Mouse (Mus musculus): ENCODE data around the gene Pex19.

The Pex19 gene

DNA sequence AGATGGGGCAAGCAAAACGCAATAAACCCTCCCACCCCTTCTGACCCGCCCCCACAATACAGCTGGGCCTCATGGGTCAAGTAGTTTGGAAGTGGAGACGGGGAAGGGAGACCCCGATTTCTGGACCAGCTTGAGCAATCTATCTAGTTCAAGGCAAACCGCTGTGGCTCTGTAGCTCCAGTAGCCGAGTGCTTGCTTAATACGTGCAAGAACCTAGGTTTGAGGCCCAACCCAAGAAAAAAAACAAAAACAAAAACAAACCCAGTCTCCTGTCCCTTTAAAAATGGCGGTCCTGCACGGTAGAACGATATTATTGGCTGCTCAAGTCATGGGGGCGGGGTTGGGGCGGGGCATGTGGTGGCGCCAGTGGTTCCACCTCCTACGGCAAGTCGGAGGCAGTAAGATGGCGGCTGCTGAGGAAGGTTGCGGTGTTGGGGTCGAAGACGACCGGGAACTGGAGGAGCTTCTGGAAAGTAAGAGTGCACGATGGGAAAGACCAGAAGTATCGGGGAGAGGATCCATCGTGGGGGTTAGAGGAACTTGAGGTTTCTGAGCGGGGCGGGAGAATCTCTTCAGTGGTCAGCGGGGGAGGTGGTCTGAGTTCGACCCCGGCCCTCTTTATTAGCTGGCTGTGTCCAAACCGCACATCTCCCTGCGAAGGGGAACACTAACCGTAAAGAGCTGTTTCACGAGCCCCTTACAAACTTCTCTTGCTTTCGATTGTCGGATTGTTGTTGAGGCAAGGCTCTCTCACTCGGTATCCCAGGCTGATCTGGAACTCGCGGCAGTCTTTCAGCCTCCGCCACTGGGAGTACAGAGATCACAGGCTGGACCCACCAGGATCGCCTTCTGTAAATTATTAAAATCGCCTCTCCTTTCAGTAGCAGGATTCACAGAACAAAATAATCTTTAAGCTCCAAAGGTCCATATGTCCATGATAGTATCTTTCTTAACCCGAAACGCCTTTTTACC is at the start of gene Pex19:
Gene Pex19 (plus strand): TSS at position 380 of the 972 bp plus-strand sequence.
- DNase-seq (ENCODE audit: low spot score in 2 of 2), result peak; percentile 48 to 71

DNA sequence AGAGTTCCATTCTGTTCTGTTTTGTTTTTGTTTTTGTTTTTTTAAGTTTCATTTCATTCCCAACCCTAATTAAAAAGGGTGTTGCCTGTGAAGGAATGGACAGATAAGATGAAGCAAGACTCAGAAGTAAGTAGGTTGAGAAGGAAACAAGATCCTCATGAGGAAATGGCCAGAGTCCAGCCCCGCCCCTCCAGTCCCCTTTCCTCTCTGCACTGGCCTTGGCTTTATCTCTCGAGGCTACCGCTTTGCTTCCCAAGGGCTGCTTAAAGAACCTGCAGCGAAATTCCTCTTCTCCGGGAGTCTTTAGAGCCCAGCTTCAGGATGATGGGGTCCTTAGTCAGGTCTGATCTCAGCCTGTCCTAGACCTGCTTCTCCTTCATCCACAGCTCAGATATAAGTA is 48.6 kb upstream of the Pex19 start:
- no peak for DNase-seq (ENCODE audit: low spot score in 2 of 2)

DNA sequence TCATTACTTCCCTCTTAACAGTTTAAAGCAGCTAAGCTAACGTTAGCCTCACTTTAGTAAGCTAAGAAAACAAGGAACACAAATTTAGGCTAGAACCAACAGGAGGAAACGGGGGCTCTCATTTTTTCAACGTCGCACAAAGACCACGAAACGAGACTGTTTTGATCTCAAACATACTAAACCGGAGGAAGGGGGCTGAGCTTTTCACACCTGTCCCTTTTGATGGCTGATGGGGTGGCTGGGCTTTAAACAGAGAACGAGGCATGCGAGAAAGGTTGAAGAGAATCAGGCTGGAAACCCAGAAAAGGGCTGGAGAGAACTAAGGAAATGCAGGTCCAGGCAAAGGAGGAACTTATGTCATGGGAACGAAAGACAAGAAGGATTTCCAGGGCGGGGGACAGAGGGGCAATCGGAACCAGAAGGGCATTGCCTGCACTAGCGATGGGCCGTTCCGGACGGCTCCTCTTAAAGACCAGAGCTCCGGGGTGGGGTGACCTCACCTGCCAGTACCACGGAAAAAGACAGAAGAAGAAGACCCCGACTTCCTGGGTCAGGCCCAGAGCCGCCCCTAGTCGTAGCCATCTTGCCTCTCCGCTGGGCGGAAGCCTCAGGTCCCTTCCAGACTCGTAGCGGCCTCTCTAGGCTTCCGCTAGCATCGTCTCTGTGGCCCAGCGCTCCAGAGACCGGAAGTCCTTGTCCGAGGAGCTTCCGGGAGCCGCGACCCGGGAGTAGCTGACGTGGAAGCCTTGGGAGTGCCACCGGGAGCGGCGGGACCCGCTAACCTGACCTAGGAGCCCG is 44.3 kb upstream of the Pex19 start, which contains the start of the genes Copa and Ncstn:
Gene Copa (plus strand): TSS at position 429 of the 798 bp plus-strand sequence.
Gene Ncstn (minus strand): TSS at position 695 of the 798 bp plus-strand sequence.
- DNase-seq (ENCODE audit: low spot score in 2 of 2), result peak; percentile 88 to 93

DNA sequence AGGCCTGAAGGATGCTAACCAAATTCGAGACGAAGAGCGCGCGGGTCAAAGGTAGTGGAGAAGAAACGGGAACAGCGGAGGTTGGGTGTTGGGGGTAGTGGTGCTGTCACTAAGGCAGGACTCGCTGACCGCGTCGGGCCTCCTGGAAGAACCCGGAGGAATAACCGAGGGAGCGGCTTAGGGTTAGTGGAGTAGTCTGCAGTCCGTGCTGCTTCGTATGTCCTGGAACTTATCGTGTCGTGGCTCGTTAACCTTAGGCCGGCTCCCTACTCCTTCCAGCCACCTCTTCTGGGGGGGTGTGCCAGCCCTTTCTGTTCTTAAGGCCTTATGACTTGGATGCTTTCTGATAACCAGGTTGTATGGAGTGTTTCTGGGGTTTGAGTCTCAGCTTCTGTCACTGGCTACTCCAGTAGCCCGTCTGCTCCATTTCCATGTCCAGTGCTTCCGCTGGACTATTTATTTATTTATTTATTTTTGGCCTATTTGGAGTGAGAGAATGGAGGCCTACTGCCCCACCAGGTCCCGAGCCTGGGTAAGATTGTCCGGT is 43.6 kb upstream of the Pex19 start:
- no peak for DNase-seq (ENCODE audit: low spot score in 2 of 2)

DNA sequence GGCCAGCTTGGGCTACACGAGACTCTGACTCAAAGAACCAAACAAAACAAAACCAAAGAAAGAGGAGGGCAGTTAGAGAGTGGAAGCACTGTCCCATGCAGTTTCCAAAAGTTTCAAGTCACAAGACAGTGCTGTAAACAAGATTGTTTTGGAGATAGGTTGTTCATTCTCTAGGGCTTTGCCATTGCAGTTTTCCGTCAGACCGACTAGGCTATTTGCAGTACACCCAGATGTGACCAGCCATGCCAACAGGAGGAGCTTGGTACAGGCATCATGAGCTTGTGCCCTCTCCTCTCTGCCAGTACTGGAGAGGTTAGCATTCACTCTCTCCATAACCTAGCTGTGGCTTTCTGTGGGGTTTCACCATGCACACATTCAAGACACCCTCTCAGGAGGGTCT is 33.0 kb upstream of the Pex19 start:
- no peak for DNase-seq (ENCODE audit: low spot score in 2 of 2)

DNA sequence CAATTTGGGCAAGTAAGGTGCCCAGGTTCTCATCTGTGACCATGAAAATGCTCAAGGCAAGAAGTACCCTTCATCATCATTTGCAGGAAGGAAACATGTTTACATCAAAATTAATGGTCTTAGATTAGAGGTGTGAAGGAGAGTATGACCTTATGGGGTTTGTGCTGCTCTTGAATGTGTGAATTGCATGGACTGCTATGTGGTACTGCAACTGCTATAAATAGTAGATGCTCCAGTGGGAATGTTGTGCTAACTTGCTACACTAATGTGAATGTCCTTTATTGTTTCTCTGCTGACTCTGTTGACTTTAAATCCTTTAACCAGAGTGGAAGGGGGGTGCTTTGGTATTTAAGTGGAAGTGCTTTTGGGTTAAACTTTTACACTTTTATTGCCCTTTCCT is 32.3 kb upstream of the Pex19 start:
- no peak for DNase-seq (ENCODE audit: low spot score in 2 of 2)

DNA sequence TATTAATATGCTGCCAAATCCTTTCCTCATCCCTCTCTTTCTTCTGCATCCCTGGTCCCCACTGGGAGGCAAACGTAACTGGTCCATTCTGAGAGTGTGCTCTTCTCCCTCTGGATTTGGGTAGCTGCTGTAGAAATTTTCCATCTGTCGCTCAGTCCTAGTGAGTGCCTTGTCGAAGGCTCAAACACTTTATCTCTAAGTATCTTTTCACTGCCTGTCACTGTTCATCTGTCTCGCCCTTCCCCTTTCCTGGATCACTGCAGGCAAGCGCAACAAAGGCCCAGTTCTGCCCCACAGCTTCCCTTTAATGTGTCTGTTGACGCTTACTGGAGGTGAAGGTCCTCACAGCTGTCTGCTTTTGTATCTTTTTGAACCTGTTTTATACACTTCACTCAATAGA is 31.4 kb upstream of the Pex19 start:
- no peak for DNase-seq (ENCODE audit: low spot score in 2 of 2)

DNA sequence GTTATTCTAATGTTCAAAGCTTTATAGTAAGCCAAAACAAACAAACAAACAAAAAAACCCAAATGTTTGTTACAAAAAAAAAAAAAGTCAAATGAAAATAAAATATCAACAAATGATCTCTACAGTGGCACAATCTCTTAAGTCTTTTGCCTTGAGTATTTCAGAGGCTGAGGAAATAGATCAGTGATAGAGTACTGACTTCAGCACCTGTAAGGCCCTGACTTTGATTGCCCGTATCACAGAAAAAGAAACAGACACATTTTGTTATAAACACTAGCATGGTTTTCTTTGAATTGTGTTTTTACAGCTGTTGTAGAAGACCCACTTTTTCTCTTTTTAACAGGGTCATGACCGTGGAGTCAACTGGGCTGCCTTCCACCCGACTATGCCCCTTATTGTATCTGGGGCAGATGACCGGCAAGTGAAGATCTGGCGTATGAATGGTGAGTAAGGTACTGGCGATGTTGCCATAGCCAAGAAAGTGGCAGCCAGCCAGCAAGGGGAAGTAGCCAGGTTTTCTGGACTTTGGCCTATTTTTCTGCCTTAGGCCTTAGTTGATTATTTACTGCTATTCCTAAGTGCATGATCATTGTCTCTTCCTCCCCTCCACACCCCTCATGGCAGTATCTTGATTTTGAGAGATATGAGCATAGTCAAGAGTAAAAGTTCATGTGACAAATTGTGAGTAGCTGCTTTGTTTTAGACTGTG is 27.1 kb upstream of the Pex19 start:
- no peak for DNase-seq (ENCODE audit: low spot score in 2 of 2)

DNA sequence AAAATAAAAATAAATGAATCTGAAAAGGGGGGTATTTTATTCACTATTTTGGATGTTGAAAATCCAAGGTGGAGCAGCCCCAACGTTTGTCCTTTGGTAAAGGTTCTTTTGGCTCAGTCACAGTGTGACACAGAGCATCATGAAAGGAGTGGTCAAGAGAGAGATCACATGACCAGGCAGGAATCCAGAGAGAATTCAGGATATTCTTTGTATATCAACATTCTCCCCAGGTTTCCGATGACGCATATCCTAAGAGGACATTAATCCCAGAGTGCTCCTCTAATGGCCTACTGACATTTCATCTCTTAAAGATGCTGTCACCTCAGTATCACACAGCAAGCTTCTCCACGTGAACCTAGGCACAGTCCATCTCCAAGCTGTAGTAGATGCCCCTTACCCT is 22.9 kb upstream of the Pex19 start:
- no peak for DNase-seq (ENCODE audit: low spot score in 2 of 2)

DNA sequence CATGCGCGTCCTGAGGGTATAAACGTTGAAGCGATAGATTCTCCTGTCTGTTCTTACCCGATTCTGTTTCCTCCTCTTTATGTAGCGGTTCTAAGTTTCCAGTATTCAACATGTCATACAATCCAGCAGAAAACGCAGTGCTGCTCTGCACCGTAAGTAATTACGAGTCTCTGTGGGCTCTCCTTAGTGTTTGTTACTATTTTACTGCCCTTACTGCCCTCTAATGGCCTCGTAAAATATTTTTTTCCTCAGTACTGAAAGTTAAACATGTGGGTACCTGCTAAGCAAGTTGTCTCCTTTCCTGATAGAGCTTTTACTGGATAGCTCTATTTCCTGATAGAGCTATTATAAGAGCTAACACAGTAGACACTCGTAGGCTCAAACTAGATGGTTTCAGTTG is 21.5 kb upstream of the Pex19 start:
- DNase-seq (ENCODE audit: low spot score in 2 of 2), result no peak

DNA sequence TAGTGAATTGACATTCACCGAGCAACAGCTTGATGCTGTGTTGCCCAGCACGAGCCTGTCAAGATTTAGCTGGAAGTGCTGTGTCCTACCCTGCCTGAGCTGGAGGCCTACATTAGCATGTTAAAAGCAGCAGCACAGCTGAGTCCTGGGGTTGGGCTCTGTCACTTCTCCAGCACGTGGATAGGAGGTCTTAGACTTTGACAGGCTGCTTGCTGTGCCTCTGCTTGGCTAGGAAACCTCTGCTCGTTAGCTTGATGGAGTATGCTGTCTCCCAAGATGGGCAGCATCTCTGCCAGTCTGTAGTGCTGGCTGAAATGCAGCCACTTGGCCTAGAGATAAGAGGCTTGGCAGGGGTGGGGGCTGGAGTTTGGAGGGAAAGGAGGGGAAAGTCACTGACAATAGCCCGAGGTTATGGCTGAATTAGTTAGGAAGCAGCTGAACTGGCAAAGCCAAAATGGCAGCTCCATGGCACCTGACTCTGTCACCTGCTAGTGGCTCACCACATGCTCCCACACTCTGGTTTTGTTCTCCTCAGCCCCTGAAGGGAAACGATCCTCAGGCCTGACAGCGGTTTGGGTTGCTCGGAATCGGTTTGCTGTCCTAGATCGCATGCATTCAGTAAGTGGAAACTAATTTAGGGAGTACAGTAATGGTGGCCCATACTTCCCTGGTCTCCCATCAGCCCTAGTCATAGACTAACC is 18.6 kb upstream of the Pex19 start:
- no peak for DNase-seq (ENCODE audit: low spot score in 2 of 2)

DNA sequence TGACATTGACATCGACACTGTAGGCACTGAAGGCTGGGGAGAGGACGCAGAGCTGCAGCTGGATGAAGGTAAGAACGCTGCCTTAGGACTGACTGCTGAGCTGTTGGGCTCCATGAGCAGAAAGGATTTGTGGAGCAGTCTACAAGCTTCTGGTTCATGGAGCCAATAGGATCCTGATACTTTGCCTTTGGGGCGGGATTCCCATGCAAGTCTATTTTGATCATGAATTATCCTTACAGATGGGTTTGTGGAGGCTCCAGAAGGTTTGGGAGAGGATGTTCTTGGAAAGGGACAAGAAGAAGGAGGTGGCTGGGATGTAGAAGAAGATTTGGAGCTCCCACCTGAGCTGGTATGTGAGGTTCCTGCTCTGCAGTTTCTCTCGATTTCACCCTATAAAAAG is 9.6 kb upstream of the Pex19 start:
- no peak for DNase-seq (ENCODE audit: low spot score in 2 of 2)

DNA sequence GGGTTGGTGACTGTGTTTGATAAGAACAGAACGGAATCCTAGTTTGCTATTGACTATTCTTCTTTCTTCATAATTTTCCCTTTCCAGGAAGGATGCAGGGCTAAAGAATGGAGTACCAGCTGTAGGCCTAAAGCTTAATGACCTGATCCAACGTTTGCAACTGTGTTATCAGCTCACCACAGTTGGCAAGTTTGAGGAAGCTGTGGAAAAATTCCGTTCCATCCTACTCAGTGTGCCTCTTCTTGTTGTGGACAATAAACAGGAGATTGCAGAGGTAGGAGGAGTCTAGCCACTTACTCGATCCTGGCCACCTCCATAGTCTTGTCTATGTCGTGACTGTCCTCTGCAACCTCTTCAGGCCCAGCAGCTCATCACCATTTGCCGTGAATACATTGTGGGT is 7.5 kb upstream of the Pex19 start:
- DNase-seq (ENCODE audit: low spot score in 2 of 2), result no peak

DNA sequence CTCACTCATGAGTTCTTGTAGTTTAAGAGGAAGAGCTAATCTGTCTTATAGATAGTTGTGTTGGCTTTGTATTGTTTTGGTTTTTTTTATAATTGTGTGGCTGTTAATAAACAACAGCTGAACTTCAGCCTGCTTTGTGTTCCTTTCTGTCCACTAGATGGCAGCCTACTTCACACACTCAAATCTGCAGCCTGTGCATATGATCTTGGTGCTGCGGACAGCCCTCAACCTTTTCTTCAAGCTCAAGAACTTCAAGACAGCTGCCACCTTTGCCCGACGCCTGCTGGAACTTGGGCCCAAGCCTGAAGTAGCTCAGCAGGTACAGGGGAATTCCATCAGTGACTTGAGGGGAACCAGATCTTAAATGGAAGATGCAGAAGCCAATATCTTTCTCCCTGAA is 6.8 kb upstream of the Pex19 start:
- DNase-seq (ENCODE audit: low spot score in 2 of 2), result peak in 1 of 2 experiments; percentile 15

DNA sequence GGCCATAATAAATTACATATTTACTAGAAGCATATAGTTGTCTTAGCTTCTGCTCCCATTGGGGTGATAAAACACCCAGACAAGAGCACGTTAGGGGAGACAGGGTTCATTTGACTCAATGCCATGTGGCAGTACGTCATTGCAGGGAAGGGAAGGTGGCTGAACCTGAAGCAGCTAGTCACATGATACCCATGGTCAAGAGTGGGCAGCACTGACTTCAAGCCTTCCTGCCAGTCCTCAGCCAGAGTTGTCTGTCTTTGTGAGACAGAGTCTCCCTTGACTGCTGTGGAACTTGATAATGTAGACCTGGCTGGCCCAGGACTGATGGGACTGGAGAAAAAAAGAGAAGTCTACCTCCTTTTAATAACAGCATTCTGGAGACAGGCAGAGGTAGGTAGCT is 3.9 kb upstream of the Pex19 start:
- no peak for DNase-seq (ENCODE audit: low spot score in 2 of 2)

DNA sequence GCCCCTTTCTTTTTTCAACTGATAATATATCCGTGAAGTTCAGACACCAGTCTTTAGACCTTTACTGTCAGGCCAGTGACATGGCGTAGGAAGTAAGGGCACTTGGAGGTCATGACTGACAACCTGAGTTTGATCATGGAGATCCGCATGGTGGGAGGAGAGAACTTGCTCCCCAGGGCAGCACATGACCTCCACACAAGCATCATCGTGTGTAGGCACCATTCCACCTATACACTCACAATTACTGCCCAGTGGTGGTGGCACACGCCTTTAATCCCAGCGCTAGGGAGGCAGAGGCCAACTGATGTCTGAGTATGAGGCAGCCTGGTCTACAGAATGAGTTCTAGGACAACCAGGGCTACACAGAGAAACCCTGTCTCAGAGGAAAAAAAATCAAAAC is 2.0 kb upstream of the Pex19 start:
- no peak for DNase-seq (ENCODE audit: low spot score in 2 of 2)

DNA sequence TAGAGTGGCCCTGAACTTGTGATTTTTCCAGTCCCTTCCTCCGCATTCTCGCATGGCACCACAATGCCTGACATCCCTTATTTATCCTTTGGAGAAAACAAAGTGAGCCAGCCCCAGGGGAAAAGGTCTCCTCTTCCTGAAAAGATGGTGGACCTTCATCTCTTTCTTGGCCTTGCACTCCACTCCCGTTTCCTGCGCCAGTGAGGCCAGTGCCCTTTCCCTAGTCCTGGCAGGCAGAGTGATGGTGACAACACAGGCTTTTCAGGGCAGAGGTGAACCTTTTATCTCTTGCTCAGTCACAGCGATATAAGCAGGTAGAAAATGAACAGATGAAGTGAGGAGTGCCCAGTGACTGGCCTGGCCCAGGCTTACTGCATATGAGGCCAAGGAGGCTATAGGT is 932 bp downstream of the Pex19 start:
- peak in 1 of 2 experiments; percentile 44 for DNase-seq (ENCODE audit: low spot score in 2 of 2)

DNA sequence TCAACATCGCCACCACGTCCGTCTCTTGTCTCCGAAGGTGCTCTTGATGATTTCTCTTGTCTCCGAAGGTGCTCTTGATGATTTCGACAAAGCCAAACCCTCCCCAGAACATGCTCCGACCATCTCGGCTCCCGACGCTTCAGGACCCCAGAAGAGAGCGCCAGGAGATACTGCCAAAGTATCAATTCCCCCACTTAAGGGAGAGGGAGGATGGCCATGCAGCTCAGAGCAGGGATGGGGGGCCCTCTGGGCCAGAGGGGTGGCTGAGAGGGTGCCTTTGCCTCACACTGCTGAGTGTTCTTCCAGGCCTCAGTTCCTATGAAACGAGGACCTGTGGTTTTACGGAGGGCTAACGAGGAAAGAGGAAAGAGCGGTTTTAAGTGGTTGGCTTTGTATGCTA is 2.0 kb downstream of the Pex19 start:
- no peak for DNase-seq (ENCODE audit: low spot score in 2 of 2)

DNA sequence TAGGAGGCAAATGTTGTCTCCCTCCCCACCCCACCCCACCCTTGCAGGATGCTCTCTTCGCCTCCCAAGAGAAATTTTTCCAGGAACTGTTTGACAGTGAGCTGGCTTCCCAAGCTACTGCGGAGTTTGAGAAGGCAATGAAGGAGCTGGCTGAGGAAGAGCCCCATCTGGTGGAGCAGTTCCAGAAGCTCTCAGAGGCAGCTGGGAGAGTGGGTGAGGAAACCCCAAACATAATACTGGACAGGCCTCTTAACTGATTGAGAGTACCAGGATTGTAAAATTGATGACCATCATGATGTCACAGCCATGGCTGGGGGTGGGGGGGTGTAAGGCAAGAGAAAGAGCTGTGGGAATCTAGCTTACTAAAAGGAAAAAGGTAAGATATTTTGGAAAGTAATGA is 2.6 kb downstream of the Pex19 start:
- no peak for DNase-seq (ENCODE audit: low spot score in 2 of 2)

DNA sequence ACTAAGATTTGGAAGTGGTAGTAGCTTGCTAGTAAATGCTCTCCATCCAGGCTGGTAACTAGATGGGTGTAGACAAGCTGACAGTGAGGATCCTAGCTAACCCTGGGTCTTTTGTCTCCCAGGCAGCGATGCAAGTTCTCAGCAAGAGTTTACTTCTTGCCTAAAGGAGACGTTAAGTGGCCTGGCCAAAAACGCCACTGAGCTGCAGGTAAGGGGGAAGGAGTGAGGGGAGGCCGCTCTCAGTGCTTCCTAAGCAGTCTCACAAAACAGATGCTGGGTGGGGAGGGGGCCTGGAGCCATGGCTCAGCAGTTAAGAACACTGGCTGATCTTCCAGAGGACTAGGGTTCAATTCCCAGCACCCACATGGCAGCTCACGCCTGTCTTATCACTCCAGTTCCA is 3.2 kb downstream of the Pex19 start:
- DNase-seq (ENCODE audit: low spot score in 2 of 2), result no peak

DNA sequence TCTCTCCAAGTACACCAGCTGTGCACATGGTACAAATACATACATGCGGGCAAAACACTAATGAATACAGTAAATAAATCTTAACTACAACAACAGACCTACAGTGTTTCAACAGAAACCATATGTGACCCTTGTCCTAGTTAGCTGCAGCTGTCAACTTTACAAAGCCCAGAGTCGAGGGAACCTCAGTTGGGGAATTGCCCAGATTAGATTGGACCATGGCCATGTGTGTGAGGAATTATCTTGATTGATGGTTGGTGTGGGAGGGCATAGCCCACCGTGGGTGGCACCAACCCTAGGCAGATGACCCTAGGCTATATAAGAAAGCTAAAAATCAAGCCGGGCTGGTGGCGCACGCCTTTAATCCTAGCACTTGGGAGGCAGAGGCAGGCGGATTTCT is 5.8 kb downstream of the Pex19 start:
- peak in 1 of 2 experiments; percentile 11 for DNase-seq (ENCODE audit: low spot score in 2 of 2)
